ENCODE assay signal across 26 mouse cellular contexts in the genomic region with DNA sequence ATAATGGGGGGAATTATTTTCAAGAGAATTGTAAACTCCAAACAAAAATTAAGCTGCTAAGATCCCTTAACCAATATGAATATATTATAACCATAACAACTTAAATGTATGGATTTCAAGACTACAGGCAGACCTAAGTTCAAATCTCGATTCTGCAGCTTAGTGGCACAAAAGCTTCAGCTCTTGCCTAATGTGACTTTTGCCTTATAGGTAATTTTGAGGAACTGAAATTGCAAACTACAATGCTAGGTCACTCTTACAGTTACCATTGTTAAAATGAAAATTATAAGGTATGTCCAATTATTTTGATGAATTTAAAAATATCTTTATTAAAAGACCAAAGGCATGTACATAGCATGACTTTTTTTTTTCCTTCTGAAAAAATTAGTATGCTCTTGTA. TPM values are rescaled to one million over a fixed set of nuclear protein-coding genes. Genes with fewer than 3 reads are reported as not detected.
"Had no signal": no experiment of that assay in that cellular context is flagged by ENCODE, and none has a peak within 500 bp of the region (broad histone marks: within the 10 kb centered on the region; RNA-seq: fewer than 3 reads in every experiment).

No protein-coding gene starts in this region.

- DNase-seq: cerebellum, adult 2 months; cerebellum, adult 8-10 months; cerebellum, adult 9-10 months; cerebellum, adult 9-11 months; cerebellum, postnatal 10 days; cerebellum, postnatal 14 days; cerebellum, postnatal 25 days; cerebellum, postnatal 36 days; embryo, embryonic 11 days; forebrain, postnatal 0 days; gastrocnemius, adult 2 months; gastrocnemius, postnatal 10 days; gastrocnemius, postnatal 14 days; gastrocnemius, postnatal 25 days; gastrocnemius, postnatal 36 days; heart, adult 11 months; heart, adult 18-20 months; heart, adult 2 months had no signal

- ATAC-seq: forebrain, embryonic 13.5 days; forebrain, embryonic 14.5 days; forebrain, embryonic 15.5 days; forebrain, embryonic 16.5 days; forebrain, postnatal 0 days had no signal

RNA-seq across cellular contexts. Expression of a gene that starts 17.9 kb away (rescaled TPM):
- total RNA-seq: common myeloid progenitor, adult 5-6 weeks; gastrocnemius, adult 18-20 months; gastrocnemius, adult 2 months; gastrocnemius, adult 8-10 months; gastrocnemius, postnatal 10 days; gastrocnemius, postnatal 14 days; gastrocnemius, postnatal 25 days; gastrocnemius, postnatal 36 days; gastrocnemius, postnatal 4 days; heart, adult 18-20 months; heart, adult 2 months had no signal
